Mouse (Mus musculus) heart, postnatal 0 days (tissue): ENCODE data around the gene Tdrkh. TPM values are rescaled to one million over a fixed set of nuclear protein-coding genes. Genes with fewer than 3 reads are reported as not detected.

Experiments
- ATAC-seq: fragments of 200-750 bp; cut with Nextera tagmentation; 2 replicates; pipeline ENCODE4 v1.8.0; 2017; ENCODE audit warnings: low read depth, moderate number of reproducible peaks, moderate library complexity; ENCODE audit not compliant: insufficient read depth
- DNase-seq: peaks from one replicate; pipeline ENCODE4 v3.0.0-alpha.2; 2016; ENCODE audit warnings: low spot score
- H3K27ac ChIP-seq: fragments of 300-500 bp; sonication (generic); 2 replicates; pipeline ENCODE4 v1.5.1; 2014; ENCODE audit warnings: low read depth, mild to moderate bottlenecking
- H3K27me3 ChIP-seq: fragments of 300-500 bp; sonication (generic); 2 replicates; pipeline ENCODE4 v1.6.1; 2014; ENCODE audit warnings: low read length, mixed read lengths; ENCODE audit not compliant: control insufficient read depth, insufficient read depth
- H3K36me3 ChIP-seq: fragments of 300-500 bp; sonication (generic); replicated peaks from 2 replicates; pipeline ENCODE4 v1.6.1; 2014; ENCODE audit warnings: low read length, mixed read lengths; ENCODE audit not compliant: control insufficient read depth, insufficient read depth
- H3K4me1 ChIP-seq: fragments of 300-500 bp; sonication (generic); 2 replicates; pipeline ENCODE4 v1.6.1; 2014; ENCODE audit warnings: antibody characterized with exemption; ENCODE audit not compliant: control insufficient read depth, insufficient read depth
- H3K4me2 ChIP-seq: fragments of 300-500 bp; sonication (generic); 2 replicates; pipeline ENCODE4 v1.6.1; 2014; ENCODE audit warnings: low read depth, mild to moderate bottlenecking, low read length, moderate library complexity
- H3K4me3 ChIP-seq: fragments of 300-500 bp; sonication (generic); 2 replicates; pipeline ENCODE4 v1.5.1; 2014; ENCODE audit warnings: low read depth, low read length
- H3K9ac ChIP-seq: fragments of 300-500 bp; sonication (generic); replicated peaks from 2 replicates; pipeline ENCODE4 v1.6.1; 2014; ENCODE audit warnings: low read depth, low read length, mixed read lengths
- H3K9me3 ChIP-seq: fragments of 300-500 bp; sonication (generic); replicated peaks from 2 replicates; pipeline ENCODE4 v1.6.1; 2016; ENCODE audit warnings: low read length; ENCODE audit not compliant: control insufficient read depth
- CTCF ChIP-seq: IDR thresholded peaks from 2 replicates; pipeline ENCODE4 v1.5.1; 2016; ENCODE audit warnings: antibody characterized with exemption, control low read depth, low read depth
- EP300 ChIP-seq: IDR thresholded peaks from 2 replicates; pipeline ENCODE4 v1.6.1; 2016; ENCODE audit warnings: antibody characterized with exemption, low read depth
- WGBS: fragments of 180-500 bp; shearing (Covaris S2); extraction: QIAGEN DNeasy Blood & Tissue Kit; methylation state at CpG from one replicate; pipeline ENCODE4 v1.1.7; 2014; 5-methylcytosine and 5-hydroxymethylcytosine counted together
- polyA plus RNA-seq: library from polyadenylated mRNA; unstranded; fragments of >200 nt; fragmentation: Nextera tagmentation; extraction: Ambion mirVana; gene quantifications from 2 replicates; pipeline ENCODE4 v1.2.1, GENCODE M21; 2015
- total RNA-seq: library from RNA; depleted of rRNA; stranded (reverse); fragments of >200 nt; gene quantifications from 2 replicates; pipeline ENCODE4 v1.2.3, GENCODE M21; 2014; ENCODE audit warnings: low replicate concordance

The Tdrkh gene
- total and polyA plus RNA-seq, 2 experiments from 2014 or later, result 0.34 to 7.7 TPM

GRCm38 (mm10) chr3:94396336-94396735 is 16.7 kb upstream of the Tdrkh start:
- Histone ChIP-seq H3K36me3 (no peaks in the 10 kb centered on the region), H3K4me3 (no peak overlapping the region), H3K4me1 (peaks cover 4% of the 10 kb centered on the region; the same call in 1 of the 2 replicates), H3K9me3 (no peaks in the 10 kb centered on the region), H3K9ac (no peak overlapping the region), H3K4me2 (no peak overlapping the region), H3K27ac (no peak overlapping the region), H3K27me3 (peaks cover 41% of the 10 kb centered on the region)
- ATAC-seq (no peak), DNase-seq (no peak)
- WGBS, result 68% methylated on average over 1 of the region's 1 CpGs
- TF ChIP-seq CTCF, result no peak
- no peak for TF ChIP-seq EP300

- Histone ChIP-seq H3K4me2 (no peak overlapping the region), H3K4me1 (peaks cover 4% of the 10 kb centered on the region; the same call in 1 of the 2 replicates), H3K27me3 (peaks cover 46% of the 10 kb centered on the region), H3K27ac (no peak overlapping the region), H3K9ac (no peak overlapping the region), H3K36me3 (no peaks in the 10 kb centered on the region), H3K4me3 (no peak overlapping the region), H3K9me3 (no peaks in the 10 kb centered on the region)
- DNase-seq (no peak), ATAC-seq (no peak)
- TF ChIP-seq EP300 (no peak), CTCF (no peak)
- 68% methylated on average over 4 of the region's 4 CpGs for WGBS
Observed at GRCm38 (mm10) chr3:94396851-94397250, 16.2 kb upstream of the Tdrkh start.

- Histone ChIP-seq H3K27me3 (peaks cover 59% of the 10 kb centered on the region), H3K9ac (peak within 1 kb of the TSS; percentile 26), H3K4me2 (peak within 1 kb of the TSS; percentile 55), H3K27ac (no peak within 1 kb of the TSS), H3K9me3 (no peaks in the 10 kb centered on the region), H3K4me1 (peaks cover 4% of the 10 kb centered on the region; the same call in 1 of the 2 replicates), H3K36me3 (no peaks in the 10 kb centered on the region), H3K4me3 (peak within 1 kb of the TSS; percentile 34)
- 61% methylated on average over 6 of the region's 6 CpGs for WGBS
- DNase-seq (no peak), ATAC-seq (no peak)
- no peak for TF ChIP-seq CTCF
- no peak for TF ChIP-seq EP300
Observed at GRCm38 (mm10) chr3:94398217-94398616, 14.9 kb upstream of the Tdrkh start, which contains the start of gene Lingo4. TSS of gene Lingo4 (plus strand) at chr3:94398517.

GRCm38 (mm10) chr3:94398943-94399481 is 14.1 kb upstream of the Tdrkh start:
- ATAC-seq (no peak), DNase-seq (peak; percentile 31)
- Histone ChIP-seq H3K27me3 (peaks cover 62% of the 10 kb centered on the region), H3K36me3 (no peaks in the 10 kb centered on the region), H3K9me3 (no peaks in the 10 kb centered on the region), H3K9ac (peak overlapping the region; percentile 26), H3K4me2 (peak overlapping the region; percentile 55), H3K4me3 (peak overlapping the region; percentile 34), H3K27ac (no peak overlapping the region), H3K4me1 (peaks cover 4% of the 10 kb centered on the region; the same call in 1 of the 2 replicates)
- no peak for TF ChIP-seq EP300
- no peak for TF ChIP-seq CTCF
- WGBS, result 1% methylated on average over 20 of the region's 20 CpGs

GRCm38 (mm10) chr3:94399663-94400310 is 13.3 kb upstream of the Tdrkh start:
- ATAC-seq (no peak), DNase-seq (no peak)
- H3K4me1 ChIP-seq, result peaks cover 4% of the 10 kb centered on the region; the same call in 1 of the 2 replicates
- no peak overlapping the region for H3K4me3 ChIP-seq
- H3K36me3 ChIP-seq, result no peaks in the 10 kb centered on the region
- no peak overlapping the region for H3K4me2 ChIP-seq
- 43% methylated on average over 5 of the region's 5 CpGs for WGBS
- no peak overlapping the region for H3K27ac ChIP-seq
- H3K27me3 ChIP-seq, result peaks cover 62% of the 10 kb centered on the region
- no peak overlapping the region for H3K9ac ChIP-seq
- no peak for TF ChIP-seq EP300
- TF ChIP-seq CTCF, result no peak
- no peaks in the 10 kb centered on the region for H3K9me3 ChIP-seq
